Mouse (Mus musculus): ENCODE results near the gene Pik3c2g. TPM values are rescaled to one million over a fixed set of nuclear protein-coding genes. Genes with fewer than 3 reads are reported as not detected.

The Pik3c2g gene
- polyA plus RNA-seq, 1 experiment, result not detected

GRCm38 (mm10) chr6:139777576-139778282 is 190.7 kb downstream of the Pik3c2g start:
- DNase-seq (ENCODE audit: low read depth in 1 of 2, low spot score in 2 of 2), result no peak
- Histone ChIP-seq H3K4me1 (ENCODE audit: control insufficient read depth, insufficient read depth, insufficient read length) (no peaks in the 10 kb centered on the region), H3K36me3 (ENCODE audit: control insufficient read depth, insufficient read depth, low read length) (no peaks in the 10 kb centered on the region), H3K27me3 (ENCODE audit: control insufficient read depth, insufficient read depth, low read length) (no peaks in the 10 kb centered on the region), H3K27ac (ENCODE audit: insufficient read depth, low read length) (no peak overlapping the region), H3K4me3 (ENCODE audit: extremely low read depth, insufficient read depth, insufficient read length) (no peak overlapping the region)
- TF ChIP-seq POLR2A (IDR thresholded peaks at IDR 0.05; ENCODE audit: low read depth, low read length) (no peak), CTCF (IDR thresholded peaks at IDR 0.05; ENCODE audit: extremely low read depth, insufficient read depth, insufficient read length, insufficient replicate concordance) (no peak)
- WGBS, result 61% methylated on average over 11 of the region's 11 CpGs

- no peak for DNase-seq (ENCODE audit: low read depth in 1 of 2, low spot score in 2 of 2)
- no peaks in the 10 kb centered on the region for H3K36me3 ChIP-seq (ENCODE audit: control insufficient read depth, insufficient read depth, low read length)
- H3K27me3 ChIP-seq (ENCODE audit: control insufficient read depth, insufficient read depth, low read length), result no peaks in the 10 kb centered on the region
- no peaks in the 10 kb centered on the region for H3K4me1 ChIP-seq (ENCODE audit: control insufficient read depth, insufficient read depth, insufficient read length)
- H3K27ac ChIP-seq (ENCODE audit: insufficient read depth, low read length), result no peak overlapping the region
- TF ChIP-seq CTCF (IDR thresholded peaks at IDR 0.05; ENCODE audit: extremely low read depth, insufficient read depth, insufficient read length, insufficient replicate concordance) (no peak), POLR2A (IDR thresholded peaks at IDR 0.05; ENCODE audit: low read depth, low read length) (no peak)
- 70% methylated on average over 2 of the region's 2 CpGs for WGBS
- H3K4me3 ChIP-seq (ENCODE audit: extremely low read depth, insufficient read depth, insufficient read length), result no peak overlapping the region
Measured at GRCm38 (mm10) chr6:139780028-139780427, 193.0 kb downstream of the Pik3c2g start.

- H3K4me3 ChIP-seq (ENCODE audit: extremely low read depth, insufficient read depth, insufficient read length), result no peak overlapping the region
- no peaks in the 10 kb centered on the region for H3K27me3 ChIP-seq (ENCODE audit: control insufficient read depth, insufficient read depth, low read length)
- H3K36me3 ChIP-seq (ENCODE audit: control insufficient read depth, insufficient read depth, low read length), result no peaks in the 10 kb centered on the region
- H3K4me1 ChIP-seq (ENCODE audit: control insufficient read depth, insufficient read depth, insufficient read length), result no peaks in the 10 kb centered on the region
- TF ChIP-seq POLR2A (IDR thresholded peaks at IDR 0.05; ENCODE audit: low read depth, low read length), result no peak
- no peak for TF ChIP-seq CTCF (IDR thresholded peaks at IDR 0.05; ENCODE audit: extremely low read depth, insufficient read depth, insufficient read length, insufficient replicate concordance)
- DNase-seq (ENCODE audit: low read depth in 1 of 2, low spot score in 2 of 2), result no peak
- H3K27ac ChIP-seq (ENCODE audit: insufficient read depth, low read length), result no peak overlapping the region
- 73% methylated on average over 4 of the region's 4 CpGs for WGBS
Measured at GRCm38 (mm10) chr6:139789479-139789878, 202.5 kb downstream of the Pik3c2g start.

- Histone ChIP-seq H3K36me3 (ENCODE audit: control insufficient read depth, insufficient read depth, low read length) (no peaks in the 10 kb centered on the region), H3K4me1 (ENCODE audit: control insufficient read depth, insufficient read depth, insufficient read length) (no peaks in the 10 kb centered on the region), H3K27me3 (ENCODE audit: control insufficient read depth, insufficient read depth, low read length) (no peaks in the 10 kb centered on the region), H3K27ac (ENCODE audit: insufficient read depth, low read length) (no peak overlapping the region), H3K4me3 (ENCODE audit: extremely low read depth, insufficient read depth, insufficient read length) (no peak overlapping the region)
- DNase-seq (ENCODE audit: low read depth in 1 of 2, low spot score in 2 of 2), result no peak
- TF ChIP-seq CTCF (IDR thresholded peaks at IDR 0.05; ENCODE audit: extremely low read depth, insufficient read depth, insufficient read length, insufficient replicate concordance) (no peak), POLR2A (IDR thresholded peaks at IDR 0.05; ENCODE audit: low read depth, low read length) (no peak)
- 90% methylated on average over 8 of the region's 8 CpGs for WGBS
Measured at GRCm38 (mm10) chr6:139799541-139800226, 212.7 kb downstream of the Pik3c2g start.

- no peaks in the 10 kb centered on the region for H3K27me3 ChIP-seq (ENCODE audit: control insufficient read depth, insufficient read depth, low read length)
- no peak overlapping the region for H3K4me3 ChIP-seq (ENCODE audit: extremely low read depth, insufficient read depth, insufficient read length)
- TF ChIP-seq CTCF (IDR thresholded peaks at IDR 0.05; ENCODE audit: extremely low read depth, insufficient read depth, insufficient read length, insufficient replicate concordance) (no peak), POLR2A (IDR thresholded peaks at IDR 0.05; ENCODE audit: low read depth, low read length) (no peak)
- DNase-seq (ENCODE audit: low read depth in 1 of 2, low spot score in 2 of 2), result no peak
- H3K36me3 ChIP-seq (ENCODE audit: control insufficient read depth, insufficient read depth, low read length), result no peaks in the 10 kb centered on the region
- H3K27ac ChIP-seq (ENCODE audit: insufficient read depth, low read length), result no peak overlapping the region
- WGBS, result 87% methylated on average over 8 of the region's 8 CpGs
- no peaks in the 10 kb centered on the region for H3K4me1 ChIP-seq (ENCODE audit: control insufficient read depth, insufficient read depth, insufficient read length)
Measured at GRCm38 (mm10) chr6:139821916-139822315, 234.9 kb downstream of the Pik3c2g start.

- Histone ChIP-seq H3K4me3 (ENCODE audit: extremely low read depth, insufficient read depth, insufficient read length) (no peak overlapping the region), H3K36me3 (ENCODE audit: control insufficient read depth, insufficient read depth, low read length) (no peaks in the 10 kb centered on the region), H3K27ac (ENCODE audit: insufficient read depth, low read length) (no peak overlapping the region), H3K4me1 (ENCODE audit: control insufficient read depth, insufficient read depth, insufficient read length) (no peaks in the 10 kb centered on the region), H3K27me3 (ENCODE audit: control insufficient read depth, insufficient read depth, low read length) (no peaks in the 10 kb centered on the region)
- TF ChIP-seq CTCF (IDR thresholded peaks at IDR 0.05; ENCODE audit: extremely low read depth, insufficient read depth, insufficient read length, insufficient replicate concordance), result no peak
- no peak for TF ChIP-seq POLR2A (IDR thresholded peaks at IDR 0.05; ENCODE audit: low read depth, low read length)
- DNase-seq (ENCODE audit: low read depth in 1 of 2, low spot score in 2 of 2), result no peak
- WGBS, result 69% methylated on average over 6 of the region's 6 CpGs
Measured at GRCm38 (mm10) chr6:139838239-139838638, 251.2 kb downstream of the Pik3c2g start.

GRCm38 (mm10) chr6:139838713-139839112 is 251.7 kb downstream of the Pik3c2g start:
- DNase-seq (ENCODE audit: low read depth in 1 of 2, low spot score in 2 of 2), result no peak
- no peak for TF ChIP-seq POLR2A (IDR thresholded peaks at IDR 0.05; ENCODE audit: low read depth, low read length)
- WGBS, result 79% methylated on average over 3 of the region's 3 CpGs
- no peak overlapping the region for H3K4me3 ChIP-seq (ENCODE audit: extremely low read depth, insufficient read depth, insufficient read length)
- no peaks in the 10 kb centered on the region for H3K4me1 ChIP-seq (ENCODE audit: control insufficient read depth, insufficient read depth, insufficient read length)
- no peaks in the 10 kb centered on the region for H3K27me3 ChIP-seq (ENCODE audit: control insufficient read depth, insufficient read depth, low read length)
- H3K27ac ChIP-seq (ENCODE audit: insufficient read depth, low read length), result no peak overlapping the region
- H3K36me3 ChIP-seq (ENCODE audit: control insufficient read depth, insufficient read depth, low read length), result no peaks in the 10 kb centered on the region

Measured in spleen, adult 2 months (tissue).